Mouse (Mus musculus): ENCODE measurements around the gene Hibadh.

DNA sequence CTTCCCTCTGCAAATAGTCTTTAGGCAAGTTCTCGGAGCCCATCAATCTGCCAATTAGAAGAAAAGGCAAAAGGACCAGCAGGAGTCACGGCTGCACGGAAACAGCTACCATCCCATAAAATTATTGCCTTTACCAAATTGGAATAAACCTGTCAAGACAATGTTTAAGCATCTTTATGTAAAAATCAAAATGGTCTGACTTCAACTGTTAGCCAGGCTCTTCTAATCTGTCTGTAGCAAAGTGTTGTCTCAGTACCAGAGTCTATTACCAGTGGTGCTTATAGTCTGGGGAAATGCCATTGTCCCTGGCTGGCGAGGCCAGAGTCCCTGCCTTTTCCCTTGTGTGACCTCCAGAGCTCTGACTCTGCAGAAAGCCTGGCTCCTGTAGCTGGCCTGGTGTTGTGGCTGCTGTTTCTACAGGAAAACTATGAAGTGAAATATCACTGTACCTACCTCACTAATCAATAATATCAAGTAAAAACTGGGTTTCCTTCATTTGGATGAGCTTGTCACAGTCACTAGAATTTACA is 126.2 kb downstream of the Hibadh start:
- TF ChIP-seq CTCF (conservative IDR thresholded peaks at IDR 0.05; ENCODE audit: low read length) (no peak), NANOG (IDR thresholded peaks at IDR 0.05; ENCODE audit: borderline replicate concordance, low read length) (no peak)

All from E14TG2a.4 (cell line).